Mouse (Mus musculus) lung, adult 2 months (tissue): Measurements from ENCODE around the gene Adra1d. TPM values are rescaled to one million over a fixed set of nuclear protein-coding genes. Genes with fewer than 3 reads are reported as not detected.

Experiments
- DNase-seq: peaks from one replicate; pipeline ENCODE4 v3.0.0; 2022
- H3K4me1 ChIP-seq: fragments of 200-500 bp; 2 replicates; pipeline ENCODE4 v1.6.1; 2011; ENCODE audit warnings: low read length; ENCODE audit not compliant: control insufficient read depth, insufficient read depth
- H3K4me3 ChIP-seq: fragments of 200-500 bp; replicated peaks from 2 replicates; pipeline ENCODE3; 2011; ENCODE audit warnings: low read depth, mild to moderate bottlenecking, control low read depth, low read length; ENCODE audit errors: extremely low read depth
- CTCF ChIP-seq: fragments of 200-500 bp; IDR thresholded peaks from 2 replicates; pipeline ENCODE4 v1.5.1; 2011; ENCODE audit warnings: mild to moderate bottlenecking, low read length, control low read depth; ENCODE audit not compliant: insufficient read depth
- POLR2A ChIP-seq: fragments of 200-500 bp; IDR thresholded peaks from 2 replicates; pipeline ENCODE4 v1.6.1; 2011; ENCODE audit warnings: low read depth, mild to moderate bottlenecking, control low read depth, low read length, borderline replicate concordance; ENCODE audit errors: extremely low read depth
- WGBS: fragments of 180-500 bp; shearing (Covaris S2); methylation state at CpG from one replicate; pipeline ENCODE4 v1.1.7; 2018; 5-methylcytosine and 5-hydroxymethylcytosine counted together
- polyA plus RNA-seq: library from polyadenylated mRNA; depleted of rRNA; stranded (reverse); fragments of >200 nt; gene quantifications from 2 replicates; pipeline ENCODE4 v1.2.3, GENCODE M21; 2012

Adra1d gene
- polyA plus RNA-seq, 1 experiment, result 5.9 TPM

DNA sequence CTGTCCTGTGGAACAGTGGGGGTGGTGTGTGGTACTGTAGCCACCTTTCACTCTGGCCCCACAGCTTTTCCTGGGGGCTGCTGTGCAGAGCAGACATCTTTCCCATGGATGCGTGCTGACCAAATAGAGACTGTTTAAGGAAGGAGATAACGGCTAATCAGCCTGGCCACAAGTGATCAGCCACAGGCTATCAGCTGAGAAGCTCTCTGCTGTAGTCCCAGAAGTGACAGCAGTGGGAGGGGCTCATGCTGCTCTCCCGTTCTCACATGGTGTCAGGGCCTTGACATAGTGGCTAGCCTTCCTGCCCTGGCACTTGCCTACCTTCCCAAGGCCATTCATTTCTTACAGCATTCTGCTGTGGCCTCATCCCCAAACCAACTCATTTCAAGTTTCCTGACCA, 43.3 kb downstream of the Adra1d start:
- Histone ChIP-seq H3K4me1 (no peaks in the 10 kb centered on the region), H3K4me3 (no peak overlapping the region)
- WGBS, result 44% methylated on average over 3 of the region's 3 CpGs
- DNase-seq, result no peak
- no peak for TF ChIP-seq CTCF
- no peak for TF ChIP-seq POLR2A

DNA sequence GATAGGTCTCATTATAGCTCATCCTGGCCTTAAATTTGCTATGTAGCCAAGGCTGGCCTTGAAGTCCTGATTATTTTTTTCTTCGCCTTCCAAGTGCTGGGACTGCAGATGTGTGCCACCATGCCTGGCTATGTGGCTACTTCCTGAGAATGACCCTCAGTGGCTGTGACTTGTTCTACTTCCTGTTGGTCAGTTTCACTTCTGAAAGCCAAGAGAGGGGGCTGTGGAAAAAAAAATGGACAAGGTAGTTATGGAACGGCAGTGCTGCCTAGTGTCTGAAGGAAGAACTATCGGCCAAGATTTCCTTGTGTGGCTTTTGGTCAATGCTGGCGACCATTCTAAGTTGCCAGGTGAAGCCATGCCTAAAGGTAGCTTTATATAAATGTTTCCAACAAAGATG, 44.5 kb downstream of the Adra1d start:
- H3K4me3 ChIP-seq, result no peak overlapping the region
- no peak for DNase-seq
- no peaks in the 10 kb centered on the region for H3K4me1 ChIP-seq
- WGBS, result 79% methylated on average over 4 of the region's 4 CpGs
- TF ChIP-seq CTCF, result no peak
- TF ChIP-seq POLR2A, result no peak

DNA sequence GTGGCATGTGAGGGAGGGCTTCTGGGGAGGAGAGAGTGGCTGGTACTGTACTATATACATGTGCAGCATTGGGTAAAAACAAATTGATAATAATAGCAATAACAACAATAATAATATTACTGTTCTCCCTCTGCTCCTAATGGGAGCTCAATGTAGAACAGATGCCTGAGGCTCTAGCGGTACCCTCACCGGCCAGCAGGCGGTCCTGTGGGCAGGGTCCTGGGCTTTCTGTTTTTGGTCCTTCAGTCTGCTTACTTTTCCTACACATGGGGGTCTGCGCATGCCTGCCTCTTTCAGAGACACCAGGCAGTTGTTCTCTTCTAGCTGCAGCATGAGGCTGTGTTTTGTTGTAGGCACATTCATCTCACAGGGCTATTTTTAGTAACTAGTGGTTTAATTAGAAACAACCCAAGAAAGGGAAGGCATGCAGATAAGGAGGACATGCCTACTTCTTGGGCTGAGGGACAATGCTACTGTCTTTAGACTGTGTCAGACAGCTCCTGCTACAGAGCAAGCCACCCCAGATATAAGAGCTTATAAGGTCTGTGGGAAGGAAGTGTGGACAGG, 47.9 kb downstream of the Adra1d start:
- Histone ChIP-seq H3K4me3 (no peak overlapping the region), H3K4me1 (no peaks in the 10 kb centered on the region)
- no peak for TF ChIP-seq POLR2A
- no peak for TF ChIP-seq CTCF
- 88% methylated on average over 4 of the region's 4 CpGs for WGBS
- no peak for DNase-seq

DNA sequence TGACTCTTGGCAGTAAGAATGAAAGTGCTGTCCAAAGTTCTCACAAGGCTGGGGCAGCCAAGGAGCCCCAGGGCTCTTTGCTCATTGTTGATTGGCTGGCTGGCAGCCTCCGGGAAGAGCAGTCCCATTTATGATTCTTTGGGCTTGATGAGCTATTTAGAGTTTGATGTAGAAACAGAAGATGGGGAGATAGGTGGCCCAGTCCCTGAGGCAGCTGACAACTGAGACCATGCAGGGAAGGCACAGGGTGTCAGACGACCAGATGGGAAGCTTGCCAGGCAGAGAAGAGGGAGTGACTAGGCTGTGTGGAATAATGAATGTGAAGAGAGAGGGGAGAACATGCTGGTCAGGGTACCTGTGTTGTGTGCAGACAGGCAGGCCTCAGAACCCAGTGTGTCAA, 48.6 kb downstream of the Adra1d start:
- DNase-seq, result no peak
- WGBS, result 32% methylated on average over 2 of the region's 2 CpGs
- Histone ChIP-seq H3K4me1 (no peaks in the 10 kb centered on the region), H3K4me3 (no peak overlapping the region)
- TF ChIP-seq POLR2A (no peak), CTCF (no peak)

DNA sequence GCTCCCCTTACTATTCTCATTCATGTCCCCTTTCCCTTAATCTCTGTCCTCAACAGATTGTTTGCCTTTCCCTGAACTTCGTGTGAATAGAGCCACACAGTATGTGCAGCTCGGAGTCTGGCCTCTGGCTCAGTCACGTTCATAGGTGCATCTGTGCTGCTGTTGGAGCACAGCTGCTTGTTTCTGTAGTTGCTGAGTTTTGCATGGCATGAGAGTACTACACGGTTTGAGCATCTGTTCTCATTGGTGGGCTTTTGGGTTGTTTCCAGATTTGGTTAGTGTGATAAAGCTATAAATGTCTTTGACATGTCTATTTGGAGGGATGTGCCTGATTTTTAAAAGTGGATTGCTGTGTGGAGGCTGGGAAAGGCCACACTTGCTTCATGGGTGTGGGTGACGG, 51.6 kb downstream of the Adra1d start:
- 73% methylated on average over 5 of the region's 5 CpGs for WGBS
- no peak for TF ChIP-seq POLR2A
- TF ChIP-seq CTCF, result no peak
- H3K4me3 ChIP-seq, result no peak overlapping the region
- H3K4me1 ChIP-seq, result no peaks in the 10 kb centered on the region
- DNase-seq, result no peak

DNA sequence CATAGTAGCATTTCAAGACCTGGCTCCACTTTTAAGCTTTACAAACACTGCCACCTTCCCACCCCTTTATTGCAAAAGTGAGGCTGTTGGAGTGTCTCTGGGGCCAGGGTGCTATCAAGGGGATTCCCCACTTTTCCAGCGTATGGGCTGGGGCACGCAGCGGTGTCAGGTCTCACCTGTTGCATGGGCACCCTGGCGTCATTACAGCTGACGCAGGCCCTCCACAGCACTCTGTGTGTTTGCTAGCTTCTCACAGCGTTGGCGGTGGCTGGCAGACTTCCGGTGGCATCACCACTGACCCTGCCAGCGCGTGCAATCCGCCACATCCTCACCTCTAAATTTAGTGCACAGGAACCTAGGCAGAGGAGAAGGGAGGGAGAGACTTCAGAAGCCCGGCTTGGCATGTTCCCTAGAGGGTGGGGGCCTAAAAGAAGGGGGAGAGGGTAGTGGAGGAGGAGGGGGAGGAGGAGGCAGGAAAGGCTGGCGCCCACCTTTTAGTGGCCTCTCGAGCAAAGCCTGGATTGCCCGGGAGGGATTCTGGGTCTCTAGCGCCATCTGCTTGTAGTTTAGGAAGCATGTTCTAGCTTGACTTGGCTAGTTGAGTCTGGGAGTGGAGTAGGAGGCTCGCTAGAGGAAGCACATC, 52.3 kb downstream of the Adra1d start:
- WGBS, result 7% methylated on average over 17 of the region's 17 CpGs
- DNase-seq, result peak; percentile 60
- TF ChIP-seq POLR2A (no peak), CTCF (peak; percentile 76)
- Histone ChIP-seq H3K4me3 (peak overlapping the region; percentile 7), H3K4me1 (no peaks in the 10 kb centered on the region)

DNA sequence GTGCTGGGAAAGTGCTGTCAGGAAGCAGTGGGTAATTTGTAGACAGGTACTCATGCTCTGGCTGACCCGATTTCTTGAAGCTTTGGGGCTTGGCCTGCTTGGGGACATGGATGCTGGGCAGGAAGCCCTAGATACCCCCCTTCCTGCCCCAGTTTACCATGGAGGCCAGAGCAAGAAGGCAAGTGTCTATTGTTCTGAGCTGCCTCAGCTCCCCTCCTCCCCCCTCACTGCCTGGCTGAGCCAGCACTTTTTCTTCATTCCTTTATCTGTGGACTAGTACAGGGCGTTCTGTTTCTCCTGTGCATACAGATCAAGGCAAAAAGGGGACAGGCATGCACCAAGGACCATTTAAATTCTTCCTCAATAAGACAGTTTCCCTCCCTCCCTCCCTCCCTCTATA, 53.6 kb downstream of the Adra1d start:
- DNase-seq, result no peak
- TF ChIP-seq POLR2A, result no peak
- TF ChIP-seq CTCF, result no peak
- WGBS, result 43% methylated on average over 2 of the region's 2 CpGs
- Histone ChIP-seq H3K4me3 (no peak overlapping the region), H3K4me1 (no peaks in the 10 kb centered on the region)

DNA sequence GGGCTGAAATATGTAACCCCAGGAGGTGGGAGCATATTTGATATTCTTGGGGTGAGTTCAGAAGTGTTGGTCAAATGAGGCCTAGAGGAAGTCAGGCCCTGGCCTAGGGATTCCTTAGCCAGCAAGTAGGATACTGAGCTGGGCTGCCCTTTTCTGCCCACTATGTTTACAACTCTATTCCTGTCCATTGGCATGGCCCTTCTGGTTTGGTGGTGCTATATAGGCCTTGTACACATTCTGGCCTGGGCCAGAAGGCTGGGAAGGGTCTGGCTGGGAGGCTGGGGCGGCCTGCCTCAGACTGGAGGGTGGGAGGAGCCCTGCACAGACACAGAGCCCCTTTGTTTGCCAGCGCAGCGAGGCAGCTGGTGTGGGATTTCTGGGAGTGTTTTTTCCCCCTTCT, 55.7 kb downstream of the Adra1d start:
- DNase-seq, result no peak
- 71% methylated on average over 3 of the region's 3 CpGs for WGBS
- TF ChIP-seq CTCF (no peak), POLR2A (no peak)
- Histone ChIP-seq H3K4me3 (no peak overlapping the region), H3K4me1 (no peaks in the 10 kb centered on the region)

DNA sequence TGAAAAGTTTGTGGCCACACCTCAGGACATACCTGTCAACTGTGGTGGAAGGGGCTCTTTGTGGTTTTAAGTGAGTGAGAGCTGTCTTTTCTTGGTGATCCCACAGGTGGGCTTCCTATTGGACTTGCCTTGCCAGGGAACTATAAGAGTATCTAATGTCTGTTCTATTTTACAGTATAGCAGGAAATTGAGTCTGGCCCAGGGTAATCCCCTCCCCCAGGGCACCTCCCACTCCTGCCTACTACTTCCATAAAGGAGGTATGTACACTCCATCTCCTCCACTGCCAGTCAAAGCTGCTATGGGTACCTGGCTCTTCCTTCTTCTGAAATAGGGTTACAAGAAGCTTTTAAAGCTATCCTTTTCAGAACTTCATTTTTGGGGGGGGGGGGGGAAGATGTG, 56.7 kb downstream of the Adra1d start:
- no peaks in the 10 kb centered on the region for H3K4me1 ChIP-seq
- no peak for DNase-seq
- H3K4me3 ChIP-seq, result no peak overlapping the region
- TF ChIP-seq POLR2A (no peak), CTCF (no peak)

DNA sequence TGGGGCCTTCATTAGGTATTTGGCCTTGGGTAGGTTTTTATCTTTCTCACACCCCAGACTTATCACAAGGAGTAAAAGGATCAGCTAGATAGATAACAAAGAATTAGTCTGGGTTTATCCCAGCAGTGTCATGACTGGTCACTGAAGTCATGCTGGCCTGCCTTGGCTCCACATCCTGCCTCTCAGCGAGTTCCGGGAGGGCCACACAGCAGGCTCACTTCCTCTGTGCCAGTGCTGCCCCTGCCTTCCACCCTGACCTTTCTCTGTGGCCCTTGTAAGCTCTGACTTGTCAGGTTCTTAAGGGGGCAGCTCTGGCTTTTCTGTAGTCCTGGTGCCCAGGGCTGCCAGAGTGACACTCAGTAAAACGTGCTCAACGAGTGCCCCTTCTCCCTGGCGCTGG, 59.5 kb downstream of the Adra1d start:
- 59% methylated on average over 5 of the region's 5 CpGs for WGBS
- TF ChIP-seq CTCF (no peak), POLR2A (no peak)
- DNase-seq, result no peak
- no peaks in the 10 kb centered on the region for H3K4me1 ChIP-seq
- no peak overlapping the region for H3K4me3 ChIP-seq
